Mouse (Mus musculus): ENCODE measurements at regions not wholly inside any gene's neighbourhood (a gene's known extent, or its start where the extent isn't known, plus 50 kb on each side); places are given as distances from the start of the nearest gene placed in this dataset.

DNA sequence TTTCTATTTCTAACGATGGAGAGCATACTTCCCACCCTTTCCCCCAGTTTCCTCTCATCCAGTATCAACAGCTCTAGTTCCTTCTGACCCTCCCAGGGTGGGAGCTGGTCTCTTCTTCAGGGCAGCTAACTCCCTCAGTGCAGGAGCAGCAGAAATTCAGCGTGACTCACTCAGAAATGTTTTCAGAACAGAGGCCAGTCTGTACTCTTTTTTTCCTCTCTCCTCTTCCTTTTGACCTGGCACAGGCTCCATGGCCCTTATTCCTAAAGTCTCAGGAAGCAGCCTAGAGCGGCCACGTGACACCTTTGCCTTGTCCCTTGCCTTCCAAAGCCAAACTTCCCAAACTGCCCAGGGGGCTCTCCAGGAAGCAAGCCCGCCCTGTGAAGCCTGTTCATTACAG is 55.4 kb downstream of the Pja1 start:
- ATAC-seq (replicated peaks; ENCODE audit: insufficient number of reproducible peaks, insufficient read depth, low FRiP score, low read depth), result no peak; the same call in 1 of the 2 replicates
- no peaks in the 10 kb centered on the region for H3K9me3 ChIP-seq (replicated peaks)
- H3K36me3 ChIP-seq, result no peaks in the 10 kb centered on the region
- 40% methylated on average over 5 of the region's 5 CpGs for WGBS
- H3K4me2 ChIP-seq, result no peak overlapping the region
- no peak overlapping the region for H3K9ac ChIP-seq
- peaks cover 5% of the 10 kb centered on the region for H3K4me1 ChIP-seq (replicated peaks)
- H3K27ac ChIP-seq, result no peak overlapping the region
- H3K4me3 ChIP-seq, result no peak overlapping the region
- H3K27me3 ChIP-seq, result peaks cover 7% of the 10 kb centered on the region

DNA sequence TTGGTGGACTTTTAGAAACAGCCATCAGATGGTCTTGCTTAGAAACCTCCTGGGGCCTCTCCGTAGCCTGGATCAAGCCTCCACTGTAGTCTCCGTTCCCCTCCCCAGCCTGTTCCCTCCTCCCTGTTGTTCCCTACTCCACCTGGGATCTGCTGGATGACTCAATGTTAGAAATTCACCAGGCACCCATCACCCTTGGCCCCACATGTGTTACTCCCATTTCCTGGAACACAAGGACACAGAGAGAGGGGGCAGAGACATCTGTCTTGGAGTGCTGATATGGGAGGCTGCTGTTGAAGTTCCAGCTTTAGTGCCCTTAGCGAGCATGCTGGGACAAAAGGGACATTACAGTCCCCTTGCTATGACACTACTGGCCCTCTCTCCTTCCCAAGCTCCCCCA is 60.1 kb downstream of the Pja1 start:
- Histone ChIP-seq H3K4me1 (replicated peaks) (peaks cover 2% of the 10 kb centered on the region), H3K36me3 (no peaks in the 10 kb centered on the region), H3K4me3 (no peak overlapping the region), H3K4me2 (no peak overlapping the region), H3K9me3 (replicated peaks) (no peaks in the 10 kb centered on the region), H3K27ac (no peak overlapping the region), H3K27me3 (peaks cover 17% of the 10 kb centered on the region), H3K9ac (no peak overlapping the region)
- ATAC-seq (replicated peaks; ENCODE audit: insufficient number of reproducible peaks, insufficient read depth, low FRiP score, low read depth), result no peak
- WGBS, result 51% methylated on average over 3 of the region's 3 CpGs

DNA sequence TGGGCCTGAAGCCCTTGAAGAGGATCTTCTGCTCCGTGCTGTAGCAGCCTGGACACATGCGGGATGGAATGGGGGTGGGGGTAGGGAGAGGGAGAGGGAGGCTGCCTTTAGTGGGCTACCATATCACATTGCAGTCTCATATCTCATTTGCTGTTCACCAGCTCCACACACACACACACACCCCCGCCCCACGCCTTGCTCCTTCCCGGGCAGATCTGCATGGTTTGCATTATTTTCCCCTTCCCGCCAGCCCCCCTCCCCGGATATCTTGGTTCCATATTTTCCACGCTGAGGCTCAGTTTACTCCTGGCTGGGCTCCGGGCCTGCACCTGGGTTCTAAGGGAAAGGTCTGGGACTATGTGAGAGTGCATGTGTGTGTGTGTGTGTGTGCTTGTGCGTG is 61.2 kb downstream of the Pja1 start:
- no peak overlapping the region for H3K4me2 ChIP-seq
- H3K9me3 ChIP-seq (replicated peaks), result no peaks in the 10 kb centered on the region
- 57% methylated on average over 10 of the region's 10 CpGs for WGBS
- no peak overlapping the region for H3K4me3 ChIP-seq
- H3K4me1 ChIP-seq (replicated peaks), result peaks cover 2% of the 10 kb centered on the region; the same call in 1 of the 2 replicates
- H3K27me3 ChIP-seq, result peaks cover 15% of the 10 kb centered on the region
- H3K27ac ChIP-seq, result no peak overlapping the region
- no peaks in the 10 kb centered on the region for H3K36me3 ChIP-seq
- no peak for ATAC-seq (replicated peaks; ENCODE audit: insufficient number of reproducible peaks, insufficient read depth, low FRiP score, low read depth)
- no peak overlapping the region for H3K9ac ChIP-seq

- Histone ChIP-seq H3K4me3 (no peak overlapping the region), H3K9me3 (replicated peaks) (no peaks in the 10 kb centered on the region), H3K27ac (no peak overlapping the region), H3K36me3 (no peaks in the 10 kb centered on the region), H3K27me3 (peaks cover 15% of the 10 kb centered on the region), H3K9ac (no peak overlapping the region), H3K4me1 (replicated peaks) (peaks cover 2% of the 10 kb centered on the region), H3K4me2 (no peak overlapping the region)
- no peak for ATAC-seq (replicated peaks; ENCODE audit: insufficient number of reproducible peaks, insufficient read depth, low FRiP score, low read depth)
- 61% methylated on average over 5 of the region's 5 CpGs for WGBS
Measured at GRCm38 (mm10) chrX:99409331-99409730, 61.7 kb downstream of the Pja1 start.

DNA sequence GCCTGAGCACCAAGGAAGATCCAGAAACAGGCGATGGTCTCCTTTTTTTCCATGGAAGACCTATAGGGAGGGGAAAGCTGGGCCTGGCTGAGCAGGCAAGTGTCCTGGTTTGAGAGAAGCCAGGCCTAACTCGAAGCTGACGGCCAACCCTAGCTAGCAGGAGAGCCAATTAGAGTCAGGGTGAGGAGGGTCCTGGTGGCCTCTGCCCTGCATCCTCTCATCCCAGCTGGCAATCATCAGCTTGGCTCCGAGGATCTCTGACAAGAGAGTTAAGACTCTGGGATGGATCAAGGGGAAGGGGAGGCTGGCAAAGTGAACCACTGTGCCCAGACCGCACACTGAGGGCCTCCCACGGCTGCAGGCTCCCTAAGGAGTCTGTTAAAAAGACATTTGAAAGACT is 62.3 kb downstream of the Pja1 start:
- Histone ChIP-seq H3K4me2 (no peak overlapping the region), H3K9ac (no peak overlapping the region), H3K36me3 (no peaks in the 10 kb centered on the region), H3K27ac (no peak overlapping the region), H3K27me3 (peaks cover 18% of the 10 kb centered on the region), H3K9me3 (replicated peaks) (no peaks in the 10 kb centered on the region), H3K4me3 (no peak overlapping the region), H3K4me1 (replicated peaks) (peaks cover 2% of the 10 kb centered on the region)
- no peak for ATAC-seq (replicated peaks; ENCODE audit: insufficient number of reproducible peaks, insufficient read depth, low FRiP score, low read depth)
- 61% methylated on average over 6 of the region's 6 CpGs for WGBS

DNA sequence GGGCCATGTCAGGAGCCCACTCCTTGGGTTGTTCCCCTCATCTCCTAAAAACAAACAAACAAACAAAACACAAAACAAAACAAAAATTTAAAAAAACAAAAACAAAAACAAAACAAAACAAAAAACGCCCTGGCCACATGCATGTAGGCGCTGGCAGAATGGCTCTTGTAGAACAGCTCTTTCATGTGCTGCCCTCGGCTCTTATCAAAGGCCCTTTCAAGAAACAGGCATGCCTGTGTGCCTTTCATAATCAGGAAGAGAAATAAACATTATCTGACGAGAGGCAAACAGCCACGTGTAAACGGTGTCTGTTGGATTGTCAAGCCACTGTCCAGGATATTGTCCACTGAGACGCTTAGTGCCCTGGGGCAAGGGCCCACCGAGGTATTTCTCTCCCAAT is 65.2 kb downstream of the Pja1 start:
- Histone ChIP-seq H3K27ac (no peak overlapping the region), H3K4me3 (no peak overlapping the region), H3K27me3 (peaks cover 18% of the 10 kb centered on the region; the same call in 1 of the 2 replicates), H3K4me2 (no peak overlapping the region), H3K9ac (no peak overlapping the region), H3K36me3 (no peaks in the 10 kb centered on the region), H3K9me3 (replicated peaks) (no peaks in the 10 kb centered on the region), H3K4me1 (replicated peaks) (peaks cover 2% of the 10 kb centered on the region)
- ATAC-seq (replicated peaks; ENCODE audit: insufficient number of reproducible peaks, insufficient read depth, low FRiP score, low read depth), result no peak
- WGBS, result 52% methylated on average over 8 of the region's 8 CpGs

DNA sequence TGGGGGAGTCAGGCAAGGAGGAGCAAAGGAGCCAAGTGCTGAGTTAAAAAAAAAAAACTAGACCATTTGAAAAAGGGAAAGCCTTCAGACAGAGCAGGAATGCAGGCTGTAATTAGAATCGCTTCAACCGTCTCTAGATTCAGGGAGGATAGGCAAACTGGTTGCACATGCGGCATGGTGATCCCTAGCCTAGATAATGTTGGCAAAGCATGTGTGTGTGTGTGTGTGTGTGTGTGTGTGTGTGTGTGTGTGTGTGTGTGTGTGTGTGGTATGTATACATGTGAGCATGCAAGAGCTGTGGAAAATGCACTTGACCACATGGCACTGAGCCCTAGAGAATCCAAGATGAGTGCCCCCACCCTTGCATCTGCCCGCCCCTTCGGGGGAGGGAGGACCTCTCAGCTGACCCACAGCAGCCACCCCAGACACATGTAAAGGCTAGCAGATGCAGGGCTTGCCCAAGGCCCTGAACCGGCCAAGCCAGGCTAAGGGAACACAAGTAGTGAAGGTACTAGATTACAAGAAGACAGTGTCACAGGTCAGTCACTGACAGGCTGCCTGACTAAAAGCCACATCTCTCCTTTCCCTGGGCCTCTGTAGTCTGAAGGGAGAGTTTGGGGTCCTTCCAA is 67.4 kb downstream of the Pja1 start:
- H3K4me1 ChIP-seq (replicated peaks), result no peaks in the 10 kb centered on the region; the same call in 1 of the 2 replicates
- H3K4me3 ChIP-seq, result no peak overlapping the region
- no peaks in the 10 kb centered on the region for H3K9me3 ChIP-seq (replicated peaks)
- H3K36me3 ChIP-seq, result no peaks in the 10 kb centered on the region
- no peak overlapping the region for H3K4me2 ChIP-seq
- 53% methylated on average over 6 of the region's 6 CpGs for WGBS
- H3K9ac ChIP-seq, result no peak overlapping the region
- 0 out of 2 replicates have a peak, but pooled peaks have one; percentile 31 for ATAC-seq (replicated peaks; ENCODE audit: insufficient number of reproducible peaks, insufficient read depth, low FRiP score, low read depth)
- H3K27me3 ChIP-seq, result 0 out of 2 replicates have a peak, but pooled peaks cover 10% of the 10 kb centered on the region
- no peak overlapping the region for H3K27ac ChIP-seq

- no peaks in the 10 kb centered on the region for H3K9me3 ChIP-seq (replicated peaks)
- no peaks in the 10 kb centered on the region; the same call in 1 of the 2 replicates for H3K4me1 ChIP-seq (replicated peaks)
- H3K27ac ChIP-seq, result no peak overlapping the region
- H3K36me3 ChIP-seq, result no peaks in the 10 kb centered on the region
- 57% methylated on average over 9 of the region's 9 CpGs for WGBS
- H3K27me3 ChIP-seq, result 0 out of 2 replicates have a peak, but pooled peaks cover 8% of the 10 kb centered on the region
- no peak for ATAC-seq (replicated peaks; ENCODE audit: insufficient number of reproducible peaks, insufficient read depth, low FRiP score, low read depth)
- no peak overlapping the region for H3K4me2 ChIP-seq
- H3K4me3 ChIP-seq, result no peak overlapping the region
- no peak overlapping the region for H3K9ac ChIP-seq
Measured at GRCm38 (mm10) chrX:99402841-99403520, 68.1 kb downstream of the Pja1 start.

GRCm38 (mm10) chrX:99397344-99397743 is 73.7 kb downstream of the Pja1 start:
- H3K27me3 ChIP-seq, result peaks cover 11% of the 10 kb centered on the region; the same call in 1 of the 2 replicates
- H3K4me1 ChIP-seq (replicated peaks), result 0 out of 2 replicates have a peak, but pooled peaks cover 7% of the 10 kb centered on the region
- no peak for ATAC-seq (replicated peaks; ENCODE audit: insufficient number of reproducible peaks, insufficient read depth, low FRiP score, low read depth)
- no peaks in the 10 kb centered on the region for H3K9me3 ChIP-seq (replicated peaks)
- H3K4me2 ChIP-seq, result no peak overlapping the region
- H3K36me3 ChIP-seq, result no peaks in the 10 kb centered on the region
- no peak overlapping the region for H3K4me3 ChIP-seq
- 32% methylated on average over 8 of the region's 8 CpGs for WGBS
- H3K9ac ChIP-seq, result no peak overlapping the region
- H3K27ac ChIP-seq, result no peak overlapping the region

DNA sequence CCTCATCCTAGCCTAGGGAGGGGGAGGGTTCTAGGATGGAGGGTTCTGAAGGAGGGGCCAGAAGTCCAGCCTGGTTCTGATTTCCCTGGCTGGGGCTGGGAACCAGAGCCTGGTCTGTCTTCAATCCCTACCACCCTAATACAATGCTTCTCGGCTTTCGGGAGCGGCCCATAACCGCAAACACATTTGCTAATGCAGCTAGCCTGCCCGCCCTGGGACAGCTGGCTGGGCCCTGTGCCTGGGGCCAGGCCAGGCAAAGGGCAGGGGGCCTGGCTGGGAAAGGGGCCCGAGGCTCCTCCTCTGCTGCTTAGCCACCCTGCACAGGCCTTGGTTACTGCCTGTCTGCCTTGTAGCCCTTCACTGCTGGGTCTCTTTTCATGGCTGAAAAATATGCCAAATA is 74.9 kb downstream of the Pja1 start:
- Histone ChIP-seq H3K27ac (no peak overlapping the region), H3K27me3 (peaks cover 12% of the 10 kb centered on the region; the same call in 1 of the 2 replicates), H3K9ac (no peak overlapping the region), H3K4me2 (no peak overlapping the region), H3K4me3 (no peak overlapping the region), H3K9me3 (replicated peaks) (no peaks in the 10 kb centered on the region), H3K4me1 (replicated peaks) (0 out of 2 replicates have a peak, but pooled peaks cover 7% of the 10 kb centered on the region), H3K36me3 (no peaks in the 10 kb centered on the region)
- ATAC-seq (replicated peaks; ENCODE audit: insufficient number of reproducible peaks, insufficient read depth, low FRiP score, low read depth), result no peak
- 75% methylated on average over 6 of the region's 6 CpGs for WGBS

- no peak overlapping the region for H3K4me3 ChIP-seq
- no peak overlapping the region for H3K27ac ChIP-seq
- H3K27me3 ChIP-seq, result peaks cover 11% of the 10 kb centered on the region; the same call in 1 of the 2 replicates
- no peak overlapping the region for H3K9ac ChIP-seq
- no peak overlapping the region for H3K4me2 ChIP-seq
- no peaks in the 10 kb centered on the region for H3K36me3 ChIP-seq
- WGBS, result 70% methylated on average over 3 of the region's 3 CpGs
- H3K9me3 ChIP-seq (replicated peaks), result no peaks in the 10 kb centered on the region
- no peak for ATAC-seq (replicated peaks; ENCODE audit: insufficient number of reproducible peaks, insufficient read depth, low FRiP score, low read depth)
- 0 out of 2 replicates have a peak, but pooled peaks cover 7% of the 10 kb centered on the region for H3K4me1 ChIP-seq (replicated peaks)
Measured at GRCm38 (mm10) chrX:99395067-99395466, 76.0 kb downstream of the Pja1 start.

All from heart, embryonic 15.5 days (tissue).